Mouse (Mus musculus): ENCODE measurements around the gene Ino80e.
A peak's percentile ranks its signal among the peaks of the same experiment; 100 is the strongest.

Gene Ino80e

GRCm38 (mm10) chr7:126855641-126856040 lies 6.5 kb downstream of the Ino80e start:
- no peak for DNase-seq

GRCm38 (mm10) chr7:126853454-126853853 lies 8.7 kb downstream of the Ino80e start:
- peak; percentile 50 to 62 for DNase-seq

- no peak for DNase-seq
Measured at GRCm38 (mm10) chr7:126851192-126851591, 11.0 kb downstream of the Ino80e start.

GRCm38 (mm10) chr7:126850161-126850560 lies 12.0 kb downstream of the Ino80e start:
- DNase-seq: no peak

- DNase-seq: no peak
Measured at GRCm38 (mm10) chr7:126848794-126849193, 13.4 kb downstream of the Ino80e start.

GRCm38 (mm10) chr7:126847421-126848398 lies 14.5 kb downstream of the Ino80e start:
- DNase-seq: no peak

GRCm38 (mm10) chr7:126847116-126847420 lies 15.1 kb downstream of the Ino80e start, which contains the start of gene Doc2a:
Gene Doc2a (plus strand): TSS chr7:126847416.
- no peak for DNase-seq

- no peak for DNase-seq
Measured at GRCm38 (mm10) chr7:126845516-126845915, 16.7 kb downstream of the Ino80e start.

GRCm38 (mm10) chr7:126843276-126843675 lies 18.9 kb downstream of the Ino80e start:
- no peak for DNase-seq

- no peak for DNase-seq
Measured at GRCm38 (mm10) chr7:126833294-126833693, 28.9 kb downstream of the Ino80e start.

GRCm38 (mm10) chr7:126832036-126832598 lies 30.1 kb downstream of the Ino80e start:
- DNase-seq: peak; percentile 81 to 84

- no peak for DNase-seq
Measured at GRCm38 (mm10) chr7:126831539-126831938, 30.6 kb downstream of the Ino80e start, which contains the start of gene 4930451I11Rik. Gene 4930451I11Rik (minus strand): TSS chr7:126831639.

- no peak for DNase-seq
Measured at GRCm38 (mm10) chr7:126825952-126826351, 36.2 kb downstream of the Ino80e start.

GRCm38 (mm10) chr7:126825403-126825802 lies 36.8 kb downstream of the Ino80e start:
- DNase-seq: no peak

- DNase-seq: no peak
Measured at GRCm38 (mm10) chr7:126823940-126824339, 38.2 kb downstream of the Ino80e start.

GRCm38 (mm10) chr7:126823202-126823711 lies 38.9 kb downstream of the Ino80e start:
- DNase-seq: no peak

- DNase-seq: peak; percentile 47 to 52
Measured at GRCm38 (mm10) chr7:126822741-126823140, 39.4 kb downstream of the Ino80e start.

- DNase-seq: peak; percentile 78 to 84
Measured at GRCm38 (mm10) chr7:126821835-126822511, 40.2 kb downstream of the Ino80e start.

- no peak for DNase-seq
Measured at GRCm38 (mm10) chr7:126818818-126819217, 43.4 kb downstream of the Ino80e start.

GRCm38 (mm10) chr7:126817595-126817994 lies 44.6 kb downstream of the Ino80e start:
- DNase-seq: no peak

- peak in 1 of 2 experiments; percentile 27 for DNase-seq
Measured at GRCm38 (mm10) chr7:126816494-126816893, 45.7 kb downstream of the Ino80e start.

GRCm38 (mm10) chr7:126815726-126816222 lies 46.4 kb downstream of the Ino80e start:
- DNase-seq: no peak

Measured in lung, adult 18-20 months (tissue).